Comparison of ENCODE assay signal across 8 mouse cellular contexts in the genomic region with DNA sequence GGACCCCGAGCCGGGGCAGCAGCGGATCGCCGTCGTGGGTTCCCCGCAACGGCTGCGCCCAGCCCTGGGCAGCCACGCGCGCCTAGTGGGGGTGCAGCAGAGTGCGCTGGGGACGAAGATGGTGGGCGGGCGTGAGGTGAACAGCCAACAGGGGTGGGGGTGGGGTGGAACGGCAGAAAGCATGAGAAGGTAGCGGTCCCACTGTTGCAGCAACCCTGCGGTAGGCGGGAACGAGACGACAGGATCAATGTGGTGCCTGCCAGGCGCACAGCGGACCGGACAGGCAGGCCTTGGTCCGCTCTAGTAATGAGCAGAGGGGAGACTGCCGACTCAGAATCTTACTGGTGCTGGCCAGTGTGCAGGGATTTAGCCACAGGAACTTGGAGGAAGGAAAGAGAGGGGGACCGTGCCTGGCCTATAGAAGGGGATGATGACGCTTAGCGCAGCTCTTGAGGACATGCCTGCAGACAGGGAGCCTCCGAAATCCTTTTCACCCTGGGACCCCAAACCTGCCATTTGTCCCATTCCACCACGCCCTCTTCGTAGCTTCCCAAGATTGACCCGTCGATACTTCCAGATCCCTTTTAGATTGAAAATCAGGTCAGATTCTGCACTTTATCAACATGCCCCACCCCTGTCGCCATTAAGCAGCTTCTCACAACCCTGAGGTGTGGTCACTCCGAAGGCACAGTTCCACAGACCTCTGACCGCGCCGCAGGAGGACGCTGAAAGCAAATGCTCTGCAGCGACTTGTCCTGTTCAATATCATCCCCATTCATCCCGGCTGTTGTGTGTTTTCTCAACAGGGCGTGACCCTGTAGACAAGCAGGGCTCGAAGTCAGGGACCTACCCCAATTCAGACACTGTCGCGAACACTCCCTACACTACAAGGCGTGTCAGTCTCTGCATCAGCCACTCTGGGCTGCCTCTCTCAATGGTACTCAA.
DNase-seq lines count a peak whose midpoint lies in the region; ATAC-seq and TF ChIP-seq lines count a peak whose summit lies in the region.

No protein-coding gene starts in this region.

- no peaks in the 10 kb centered on the region for H3K9me3 ChIP-seq in heart, embryonic 16.5 days (replicated peaks; ENCODE audit: control insufficient read depth, low read length)
- peaks cover 5% of the 10 kb centered on the region; the same call in 1 of the 2 replicates for H3K9me3 ChIP-seq in G1E (replicated peaks)
- H3K9me3 ChIP-seq in forebrain, embryonic 15.5 days, result no peaks in the 10 kb centered on the region
- H3K9me3 ChIP-seq in midbrain, embryonic 13.5 days, result no peaks in the 10 kb centered on the region

- intact Hi-C loops in heart, postnatal 25 days (cut with DNase I), result no loop called here

- no peak overlapping the region for H3K27ac ChIP-seq in heart, embryonic 16.5 days (ENCODE audit: low read length)
- H3K27ac ChIP-seq in forebrain, embryonic 15.5 days (replicated peaks), result 0 out of 2 replicates have a peak overlapping the region, but pooled peaks have one; percentile 0
- H3K27ac ChIP-seq in midbrain, embryonic 13.5 days, result no peak overlapping the region

- TF ChIP-seq CTCF in G1E (IDR thresholded peaks at IDR 0.05; ENCODE audit: low read depth, low read length), result no peak

- H3K4me2 ChIP-seq in heart, embryonic 16.5 days (ENCODE audit: low read depth, low read length), result peak overlapping the region; percentile 65
- peak overlapping the region; percentile 84 for H3K4me2 ChIP-seq in forebrain, embryonic 15.5 days (replicated peaks)
- H3K4me2 ChIP-seq in midbrain, embryonic 13.5 days (replicated peaks), result peak overlapping the region; percentile 79

- H3K36me3 ChIP-seq in heart, embryonic 16.5 days (ENCODE audit: control insufficient read depth, insufficient read depth), result no peaks in the 10 kb centered on the region
- H3K36me3 ChIP-seq in G1E (replicated peaks), result no peaks in the 10 kb centered on the region
- no peaks in the 10 kb centered on the region for H3K36me3 ChIP-seq in forebrain, embryonic 15.5 days
- no peaks in the 10 kb centered on the region for H3K36me3 ChIP-seq in midbrain, embryonic 13.5 days

- H3K27me3 ChIP-seq in heart, embryonic 16.5 days (ENCODE audit: control insufficient read depth, insufficient read depth, low read length), result peaks cover 83% of the 10 kb centered on the region
- peaks cover 32% of the 10 kb centered on the region for H3K27me3 ChIP-seq in G1E (ENCODE audit: insufficient read depth, low read length)
- H3K27me3 ChIP-seq in forebrain, embryonic 15.5 days, result peaks cover 70% of the 10 kb centered on the region
- peaks cover 89% of the 10 kb centered on the region for H3K27me3 ChIP-seq in midbrain, embryonic 13.5 days

- no peak overlapping the region for H3K9ac ChIP-seq in heart, embryonic 16.5 days (ENCODE audit: low read length)
- H3K9ac ChIP-seq in forebrain, embryonic 15.5 days (replicated peaks), result peak overlapping the region; percentile 51
- H3K9ac ChIP-seq in midbrain, embryonic 13.5 days (replicated peaks), result peak overlapping the region; percentile 65; the same call in 1 of the 2 replicates

- peak overlapping the region; percentile 45 for H3K4me3 ChIP-seq in heart, embryonic 16.5 days (ENCODE audit: low read length)
- H3K4me3 ChIP-seq in G1E (ENCODE audit: low read depth, low read length), result 0 out of 2 replicates have a peak overlapping the region, but pooled peaks have one; percentile 23
- peak overlapping the region; percentile 50 for H3K4me3 ChIP-seq in forebrain, embryonic 15.5 days
- H3K4me3 ChIP-seq in midbrain, embryonic 13.5 days (replicated peaks), result peak overlapping the region; percentile 48

- WGBS in heart, embryonic 16.5 days, result 2% methylated on average over 48 of the region's 48 CpGs
- under 1% methylated on average over 48 of the region's 48 CpGs for WGBS in forebrain, embryonic 15.5 days
- 1% methylated on average over 48 of the region's 48 CpGs for WGBS in midbrain, embryonic 13.5 days

- ATAC-seq in heart, embryonic 16.5 days (replicated peaks; ENCODE audit: extremely low read depth, insufficient read depth, low FRiP score), result no peak
- ATAC-seq in G1E (ENCODE audit: extremely low read depth, insufficient number of reproducible peaks, low FRiP score, poor library complexity, severe bottlenecking), result no peak
- ATAC-seq in forebrain, embryonic 15.5 days (replicated peaks), result peak; percentile 5
- ATAC-seq in midbrain, embryonic 13.5 days, result peak; percentile 2; the same call in 1 of the 2 replicates
- no peak for ATAC-seq in frontal cortex, adult (ENCODE audit: low TSS enrichment)

- no peak for DNase-seq in heart, postnatal 25 days (ENCODE audit: low spot score)
- no peak for DNase-seq in G1E (ENCODE audit: low spot score)
- no peak for DNase-seq in gastrocnemius, postnatal 4 days (ENCODE audit: low spot score in 2 of 2)
- DNase-seq in spleen, adult 18-20 months, result no peak

- H3K4me1 ChIP-seq in heart, embryonic 16.5 days (ENCODE audit: control insufficient read depth, insufficient read depth, low read length), result peaks cover 13% of the 10 kb centered on the region
- no peaks in the 10 kb centered on the region; the same call in 1 of the 2 replicates for H3K4me1 ChIP-seq in G1E (ENCODE audit: insufficient read depth, low read depth, low read length)
- peaks cover 38% of the 10 kb centered on the region for H3K4me1 ChIP-seq in forebrain, embryonic 15.5 days
- H3K4me1 ChIP-seq in midbrain, embryonic 13.5 days (replicated peaks), result peaks cover 37% of the 10 kb centered on the region

Comparison
In these comparisons a context has a peak if more than half of its experiments do, and no peak if none do; other contexts are left out.
1. ATAC-seq: peak in forebrain, embryonic 15.5 days (single experiment) and midbrain, embryonic 13.5 days (single experiment); none in heart, embryonic 16.5 days (single experiment), G1E (single experiment) and frontal cortex, adult (single experiment).
2. Peak in every context shown above with its lines, with median percentiles within 50 percentile points of each other: H3K4me2 ChIP-seq and H3K4me3 ChIP-seq.